Mouse (Mus musculus) macrophage (primary cell): ENCODE measurements around the gene Cox16. TPM values are rescaled to one million over a fixed set of nuclear protein-coding genes. Genes with fewer than 3 reads are reported as not detected.
"Not testable (repeated sequence)": the region's sequence is repeated elsewhere in the genome, so short reads cannot be mapped to it uniquely, and the experiment has no call there.

Source experiments
- H3K27ac ChIP-seq: fragments of 350-480 bp; formaldehyde crosslinking; 2 replicates; pipeline ENCODE4 v1.9.0; 2021
- H3K36me3 ChIP-seq: fragments of 350-480 bp; formaldehyde crosslinking; 2 replicates; pipeline ENCODE4 v1.9.0; 2021; ENCODE audit errors: inconsistent target
- H3K4me3 ChIP-seq: fragments of 350-480 bp; formaldehyde crosslinking; 2 replicates; pipeline ENCODE4 v1.9.0; 2021; ENCODE audit errors: inconsistent target
- H3K79me2 ChIP-seq: fragments of 350-480 bp; formaldehyde crosslinking; 2 replicates; pipeline ENCODE4 v1.9.0; 2021; ENCODE audit errors: inconsistent target
- WGBS: methylation state at CpG from one replicate; pipeline ENCODE4 v1.1.7; 2026; ENCODE audit warnings: inconsistent platforms; ENCODE audit not compliant: missing documents; 5-methylcytosine and 5-hydroxymethylcytosine counted together
- polyA plus RNA-seq: library from polyadenylated mRNA; stranded (reverse); fragments of 250-400 nt; gene quantifications from 3 replicates; pipeline ENCODE4 v1.2.4, GENCODE M21; 2018; ENCODE audit warnings: inconsistent platforms
- total RNA-seq, 78 experiments: library from RNA; depleted of rRNA; stranded (reverse); fragments of 250-400 nt; gene quantifications; 1 replicate in 9 of 78; 2 replicates in 24 of 78; 3 replicates in 43 of 78; 4 replicates in 2 of 78; pipeline ENCODE4 v1.2.4; 2018; ENCODE audit warnings: inconsistent platforms in 56 of 78

Gene Cox16
- 100 to 1,000 TPM in 3 of 26 experiments, 10 to 100 TPM in 23; 12.9 to 138 (median 67.3) TPM for total RNA-seq (2018; cell fraction: chromatin; rRNA removed)
- 100 to 1,000 TPM in 2 of 26 experiments, 10 to 100 TPM in 24; 67.5 to 105 (median 86.8) TPM for total RNA-seq (2018; cell fraction: cytosol; rRNA removed)
- total RNA-seq (2018; cell fraction: nucleus; rRNA removed): 100 to 1,000 TPM in 1 of 26 experiments, 10 to 100 TPM in 25; 15.1 to 112 (median 42.2) TPM
- polyA plus RNA-seq: 69.6 to 85.4 TPM (median 80.5 TPM) in 3 replicates

- H3K79me2 ChIP-seq: peaks cover 31% of the 10 kb centered on the region
- H3K36me3 ChIP-seq: no peaks in the 10 kb centered on the region
- WGBS: under 1% methylated on average over 31 of the region's 31 CpGs
- peak within 1 kb of the TSS; percentile 82 for H3K27ac ChIP-seq
- peak within 1 kb of the TSS; percentile 56 for H3K4me3 ChIP-seq
Observed at GRCm38 (mm10) chr12:81484727-81485191, at the start of gene Cox16. TSS of gene Cox16 (minus strand) at chr12:81485127.

- Histone ChIP-seq H3K79me2 (peaks cover 47% of the 10 kb centered on the region), H3K27ac (no peak overlapping the region), H3K36me3 (no peaks in the 10 kb centered on the region), H3K4me3 (peak overlapping the region; percentile 95)
- 67% methylated on average over 1 of the region's 4 CpGs for WGBS
Observed at GRCm38 (mm10) chr12:81533029-81533419, 48.1 kb upstream of the Cox16 start.

GRCm38 (mm10) chr12:81532316-81533028 lies 47.5 kb upstream of the Cox16 start, which contains the start of the genes Gm20498 and Synj2bp:
TSS of gene Gm20498 (minus strand) at chr12:81532905.
TSS of gene Synj2bp (minus strand) at chr12:81532911.
- under 1% methylated on average over 46 of the region's 46 CpGs for WGBS
- Histone ChIP-seq H3K36me3 (no peaks in the 10 kb centered on the region), H3K27ac (peak within 1 kb of the TSS; percentile 27), H3K79me2 (peaks cover 52% of the 10 kb centered on the region), H3K4me3 (peak within 1 kb of the TSS; percentile 95)

GRCm38 (mm10) chr12:81530587-81530986 lies 45.7 kb upstream of the Cox16 start:
- not testable (repeated sequence) for H3K4me3 ChIP-seq
- peaks cover 71% of the 10 kb centered on the region for H3K79me2 ChIP-seq

GRCm38 (mm10) chr12:81496906-81497305 lies 12.0 kb upstream of the Cox16 start:
- H3K79me2 ChIP-seq, H3K4me3 ChIP-seq, H3K27ac ChIP-seq, H3K36me3 ChIP-seq: not testable (repeated sequence)
- WGBS: 98% methylated on average over 9 of the region's 9 CpGs

More at GRCm38 (mm10) chr12:81530587-81530986, 45.7 kb upstream of the Cox16 start:
- 100% methylated on average over 3 of the region's 8 CpGs for WGBS
- not testable (repeated sequence) for H3K36me3 ChIP-seq, H3K27ac ChIP-seq

GRCm38 (mm10) chr12:81490491-81490890 lies 5.6 kb upstream of the Cox16 start:
- WGBS: 100% methylated on average over 4 of the region's 5 CpGs

GRCm38 (mm10) chr12:81485311-81485710 lies 384 bp upstream of the Cox16 start:
- Histone ChIP-seq H3K79me2 (peaks cover 31% of the 10 kb centered on the region), H3K36me3 (no peaks in the 10 kb centered on the region), H3K27ac (peak overlapping the region; percentile 82), H3K4me3 (peak overlapping the region; percentile 56)
- 58% methylated on average over 6 of the region's 6 CpGs for WGBS

More at GRCm38 (mm10) chr12:81490491-81490890, 5.6 kb upstream of the Cox16 start:
- no peak overlapping the region for H3K4me3 ChIP-seq
- H3K27ac ChIP-seq: no peak overlapping the region
- H3K36me3 ChIP-seq: no peaks in the 10 kb centered on the region
- no peaks in the 10 kb centered on the region for H3K79me2 ChIP-seq

- 0% methylated on average over 7 of the region's 7 CpGs for WGBS
- Histone ChIP-seq H3K36me3 (no peaks in the 10 kb centered on the region), H3K4me3 (peak overlapping the region; percentile 56), H3K79me2 (peaks cover 31% of the 10 kb centered on the region), H3K27ac (peak overlapping the region; percentile 82)
Observed at GRCm38 (mm10) chr12:81484212-81484611, 715 bp downstream of the Cox16 start.

- Histone ChIP-seq H3K79me2 (peaks cover 31% of the 10 kb centered on the region), H3K36me3 (no peaks in the 10 kb centered on the region), H3K4me3 (peak overlapping the region; percentile 56), H3K27ac (no peak overlapping the region)
- WGBS: 32% methylated on average over 15 of the region's 17 CpGs
Observed at GRCm38 (mm10) chr12:81483656-81484055, 1.3 kb downstream of the Cox16 start.

GRCm38 (mm10) chr12:81459051-81459450 lies 25.9 kb downstream of the Cox16 start:
- WGBS: 100% methylated on average over 7 of the region's 7 CpGs
- not testable (repeated sequence) for H3K79me2 ChIP-seq, H3K27ac ChIP-seq, H3K36me3 ChIP-seq, H3K4me3 ChIP-seq

- H3K36me3 ChIP-seq, H3K79me2 ChIP-seq, H3K4me3 ChIP-seq, H3K27ac ChIP-seq: not testable (repeated sequence)
- WGBS: 94% methylated on average over 9 of the region's 9 CpGs
Observed at GRCm38 (mm10) chr12:81438985-81439384, 45.9 kb downstream of the Cox16 start.

- 94% methylated on average over 2 of the region's 2 CpGs for WGBS
- H3K79me2 ChIP-seq, H3K4me3 ChIP-seq, H3K36me3 ChIP-seq, H3K27ac ChIP-seq: not testable (repeated sequence)
Observed at GRCm38 (mm10) chr12:81434778-81435177, 50.1 kb downstream of the Cox16 start.

GRCm38 (mm10) chr12:81421846-81422245 lies 63.1 kb downstream of the Cox16 start, which contains the start of gene Adam4:
TSS of gene Adam4 (minus strand) at chr12:81421946.
- no peaks in the 10 kb centered on the region for H3K36me3 ChIP-seq
- H3K27ac ChIP-seq: no peak within 1 kb of the TSS
- 100% methylated on average over 1 of the region's 1 CpGs for WGBS
- no peak within 1 kb of the TSS for H3K4me3 ChIP-seq
- H3K79me2 ChIP-seq: no peaks in the 10 kb centered on the region

GRCm38 (mm10) chr12:81413211-81413610 lies 71.7 kb downstream of the Cox16 start:
- Histone ChIP-seq H3K79me2 (no peaks in the 10 kb centered on the region), H3K27ac (no peak overlapping the region), H3K4me3 (no peak overlapping the region), H3K36me3 (no peaks in the 10 kb centered on the region)
- 35% methylated on average over 2 of the region's 3 CpGs for WGBS

- H3K79me2 ChIP-seq: no peaks in the 10 kb centered on the region
- no peak overlapping the region for H3K4me3 ChIP-seq
- WGBS: 94% methylated on average over 3 of the region's 3 CpGs
- no peaks in the 10 kb centered on the region for H3K36me3 ChIP-seq
- H3K27ac ChIP-seq: no peak overlapping the region
Observed at GRCm38 (mm10) chr12:81408966-81409365, 76.0 kb downstream of the Cox16 start.
